Mouse (Mus musculus) hindbrain, embryonic 12.5 days (tissue): ENCODE results near the gene Gpld1. TPM values are rescaled to one million over a fixed set of nuclear protein-coding genes. Genes with fewer than 3 reads are reported as not detected.

Source experiments
- ATAC-seq: fragments of 200-750 bp; cut with Nextera tagmentation; 2 replicates; pipeline ENCODE4 v1.8.0; 2017; ENCODE audit warnings: moderate TSS enrichment; ENCODE audit not compliant: low FRiP score
- H3K27ac ChIP-seq: fragments of 300-500 bp; sonication (generic); 2 replicates; pipeline ENCODE4 v1.5.1; 2016; ENCODE audit warnings: mild to moderate bottlenecking
- H3K27me3 ChIP-seq: fragments of 300-500 bp; sonication (generic); 2 replicates; pipeline ENCODE4 v1.6.1; 2016; ENCODE audit warnings: mild to moderate bottlenecking
- H3K36me3 ChIP-seq: fragments of 300-500 bp; sonication (generic); 2 replicates; pipeline ENCODE4 v1.6.1; 2016; ENCODE audit warnings: mild to moderate bottlenecking
- H3K4me1 ChIP-seq: fragments of 300-500 bp; sonication (generic); 2 replicates; pipeline ENCODE4 v1.6.1; 2016
- H3K4me2 ChIP-seq: fragments of 300-500 bp; sonication (generic); replicated peaks from 2 replicates; pipeline ENCODE4 v1.6.1; 2016; ENCODE audit warnings: mild to moderate bottlenecking
- H3K4me3 ChIP-seq: fragments of 300-500 bp; sonication (generic); 2 replicates; pipeline ENCODE4 v1.5.1; 2016; ENCODE audit warnings: mild to moderate bottlenecking
- H3K9ac ChIP-seq: fragments of 300-500 bp; sonication (generic); 2 replicates; pipeline ENCODE4 v1.6.1; 2016; ENCODE audit warnings: mild to moderate bottlenecking, moderate library complexity
- H3K9me3 ChIP-seq: fragments of 300-500 bp; sonication (generic); replicated peaks from 2 replicates; pipeline ENCODE4 v1.6.1; 2016; ENCODE audit warnings: mild to moderate bottlenecking
- WGBS: fragments of 180-500 bp; shearing (Covaris S2); methylation state at CpG from one replicate; pipeline ENCODE4 v1.1.7; 2016; 5-methylcytosine and 5-hydroxymethylcytosine counted together
- polyA plus RNA-seq: library from polyadenylated mRNA; unstranded; fragments of >200 nt; fragmentation: Nextera tagmentation; extraction: Ambion mirVana; gene quantifications from 2 replicates; pipeline ENCODE4 v1.2.1, GENCODE M21; 2016

The Gpld1 gene
- polyA plus RNA-seq, 1 experiment from 2014 or later, result 2.3 TPM

GRCm38 (mm10) chr13:25039488-25039887, 96.5 kb downstream of the Gpld1 start:
- no peak overlapping the region for H3K27ac ChIP-seq
- H3K4me1 ChIP-seq, result no peaks in the 10 kb centered on the region
- no peak overlapping the region for H3K9ac ChIP-seq
- no peaks in the 10 kb centered on the region for H3K27me3 ChIP-seq
- 77% methylated on average over 2 of the region's 2 CpGs for WGBS
- no peak overlapping the region for H3K4me3 ChIP-seq
- no peak for ATAC-seq
- H3K4me2 ChIP-seq, result no peak overlapping the region
- no peaks in the 10 kb centered on the region for H3K36me3 ChIP-seq
- no peaks in the 10 kb centered on the region for H3K9me3 ChIP-seq

Other genes with a start within 250 kb of the Gpld1 start
- not detected in 2 replicates for gene Armh2, start 201.9 kb upstream of the Gpld1 start, polyA plus RNA-seq
- 67.6 and 76.3 TPM in 2 replicates for gene Gmnn, start 181.2 kb upstream of the Gpld1 start, polyA plus RNA-seq
- gene BC005537, start 141.5 kb upstream of the Gpld1 start, polyA plus RNA-seq, result 16.5 and 20.8 TPM in 2 replicates
- gene Acot13, start 111.6 kb upstream of the Gpld1 start, polyA plus RNA-seq, result 39.7 and 50.8 TPM in 2 replicates
- gene Tdp2, start 111.5 kb upstream of the Gpld1 start, polyA plus RNA-seq, result 59.5 and 61.6 TPM in 2 replicates
- gene D130043K22Rik, start 98.0 kb upstream of the Gpld1 start, polyA plus RNA-seq, result 1.9 and 2.3 TPM in 2 replicates
- 8.9 and 9.3 TPM in 2 replicates for gene Aldh5a1, start 5.5 kb upstream of the Gpld1 start, polyA plus RNA-seq
- gene Mrs2, start 77.2 kb downstream of the Gpld1 start, polyA plus RNA-seq, result 26.1 and 31.9 TPM in 2 replicates
- 2.1 and 3.6 TPM in 2 replicates for gene Dcdc2a, start 112.9 kb downstream of the Gpld1 start, polyA plus RNA-seq